Mouse (Mus musculus) G1E (cell line): ENCODE results near the gene Akap13. TPM values are rescaled to one million over a fixed set of nuclear protein-coding genes. Genes with fewer than 3 reads are reported as not detected.

Experiments used
- ATAC-seq: 2 replicates; pipeline ENCODE4 v1.8.0; 2016; ENCODE audit warnings: mild to moderate bottlenecking; ENCODE audit not compliant: insufficient number of reproducible peaks, poor library complexity, low FRiP score, severe bottlenecking; ENCODE audit errors: extremely low read depth
- DNase-seq: peaks from one replicate; pipeline ENCODE4 v3.0.0; 2012; ENCODE audit warnings: low spot score
- H3K27me3 ChIP-seq: 2 replicates; pipeline ENCODE4 v1.6.1; 2012; ENCODE audit warnings: mild to moderate bottlenecking, low read length, inconsistent platforms; ENCODE audit not compliant: insufficient read depth
- H3K36me3 ChIP-seq: replicated peaks from 2 replicates; pipeline ENCODE3; 2012; ENCODE audit warnings: mild to moderate bottlenecking, inconsistent platforms
- H3K4me1 ChIP-seq: 2 replicates; pipeline ENCODE4 v1.6.1; 2012; ENCODE audit warnings: low read depth, low read length, inconsistent platforms, mixed read lengths; ENCODE audit not compliant: insufficient read depth
- H3K4me3 ChIP-seq: 2 replicates; pipeline ENCODE4 v1.5.1; 2012; ENCODE audit warnings: low read depth, mild to moderate bottlenecking, inconsistent platforms, low read length, moderate library complexity, mixed read lengths
- H3K9me3 ChIP-seq: replicated peaks from 2 replicates; pipeline ENCODE4 v1.6.1; 2012; ENCODE audit warnings: inconsistent platforms
- CTCF ChIP-seq: IDR thresholded peaks from 2 replicates; pipeline ENCODE4 v1.5.1; 2012; ENCODE audit warnings: low read depth, low read length, inconsistent platforms, mixed read lengths
- GATA1 ChIP-seq: IDR thresholded peaks from 2 replicates; pipeline ENCODE4 v1.6.1; 2012; ENCODE audit warnings: borderline replicate concordance, low read length, inconsistent platforms, mixed read lengths
- GATA2 ChIP-seq: IDR thresholded peaks from 2 replicates; pipeline ENCODE4 v1.6.1; 2012; ENCODE audit warnings: low read depth, low read length, inconsistent platforms, borderline replicate concordance
- POLR2AphosphoS5 ChIP-seq: IDR thresholded peaks from 2 replicates; pipeline ENCODE4 v1.6.1; 2012; ENCODE audit warnings: low read depth, low read length, inconsistent platforms; ENCODE audit not compliant: insufficient replicate concordance
- TAL1 ChIP-seq: conservative IDR thresholded peaks from 2 replicates; pipeline ENCODE4 v1.6.1; 2012; ENCODE audit warnings: low read depth, low read length, inconsistent platforms, mixed read lengths
- polyA plus RNA-seq: library from polyadenylated mRNA; stranded (reverse); fragments of >175 nt; gene quantifications from 2 replicates; pipeline ENCODE4 v1.2.3, GENCODE M21; 2012
- total RNA-seq, 2 experiments: library from RNA; stranded (forward) in 1 of 2; stranded (reverse) in 1 of 2; fragments of 200-1000 nt in 1 of 2; fragments of >200 nt in 1 of 2; fragmentation: Nextera tagmentation in 1 of 2; gene quantifications; 2 replicates each; pipeline ENCODE4 v1.2.3; 2014 to 2017

Gene Akap13
- total and polyA plus RNA-seq, 3 experiments, result 2.8 to 123 (median 47.0) TPM

- TF ChIP-seq POLR2AphosphoS5, result no peak
- TF ChIP-seq GATA1, result no peak
- no peak for TF ChIP-seq GATA2
- no peak for TF ChIP-seq CTCF
- TF ChIP-seq TAL1, result no peak
- DNase-seq (no peak), ATAC-seq (no peak)
- Histone ChIP-seq H3K36me3 (peaks cover 49% of the 10 kb centered on the region), H3K4me1 (peaks cover 3% of the 10 kb centered on the region; the same call in 1 of the 2 replicates), H3K9me3 (no peaks in the 10 kb centered on the region), H3K27me3 (no peaks in the 10 kb centered on the region), H3K4me3 (no peak overlapping the region)
Measured at GRCm38 (mm10) chr7:75710920-75711319, 255.6 kb downstream of the Akap13 start.

GRCm38 (mm10) chr7:75711436-75711835 lies 256.1 kb downstream of the Akap13 start:
- DNase-seq, result no peak
- H3K9me3 ChIP-seq, result no peaks in the 10 kb centered on the region
- no peaks in the 10 kb centered on the region for H3K27me3 ChIP-seq
- no peak for TF ChIP-seq CTCF
- TF ChIP-seq POLR2AphosphoS5, result no peak
- no peak for TF ChIP-seq TAL1
- no peak for TF ChIP-seq GATA1
- TF ChIP-seq GATA2, result no peak
- ATAC-seq, result no peak
- no peak overlapping the region for H3K4me3 ChIP-seq
- peaks cover 45% of the 10 kb centered on the region for H3K36me3 ChIP-seq
- peaks cover 3% of the 10 kb centered on the region; the same call in 1 of the 2 replicates for H3K4me1 ChIP-seq

- no peak overlapping the region for H3K4me3 ChIP-seq
- ATAC-seq (no peak), DNase-seq (no peak)
- H3K27me3 ChIP-seq, result no peaks in the 10 kb centered on the region
- H3K36me3 ChIP-seq, result peaks cover 37% of the 10 kb centered on the region
- TF ChIP-seq TAL1 (no peak), GATA2 (no peak), CTCF (no peak), GATA1 (no peak), POLR2AphosphoS5 (no peak)
- no peaks in the 10 kb centered on the region for H3K9me3 ChIP-seq
- peaks cover 3% of the 10 kb centered on the region; the same call in 1 of the 2 replicates for H3K4me1 ChIP-seq
Measured at GRCm38 (mm10) chr7:75712808-75713207, 257.5 kb downstream of the Akap13 start.

GRCm38 (mm10) chr7:75713959-75714358 lies 258.6 kb downstream of the Akap13 start:
- Histone ChIP-seq H3K4me3 (no peak overlapping the region), H3K9me3 (no peaks in the 10 kb centered on the region), H3K27me3 (no peaks in the 10 kb centered on the region), H3K36me3 (peaks cover 38% of the 10 kb centered on the region), H3K4me1 (peaks cover 3% of the 10 kb centered on the region; the same call in 1 of the 2 replicates)
- DNase-seq (no peak), ATAC-seq (no peak)
- TF ChIP-seq GATA1, result no peak
- TF ChIP-seq POLR2AphosphoS5, result no peak
- no peak for TF ChIP-seq CTCF
- TF ChIP-seq GATA2, result no peak
- TF ChIP-seq TAL1, result no peak

- peaks cover 39% of the 10 kb centered on the region for H3K36me3 ChIP-seq
- TF ChIP-seq CTCF, result no peak
- H3K4me3 ChIP-seq, result no peak overlapping the region
- H3K9me3 ChIP-seq, result no peaks in the 10 kb centered on the region
- peaks cover 3% of the 10 kb centered on the region; the same call in 1 of the 2 replicates for H3K4me1 ChIP-seq
- ATAC-seq (no peak), DNase-seq (no peak)
- H3K27me3 ChIP-seq, result no peaks in the 10 kb centered on the region
Measured at GRCm38 (mm10) chr7:75715026-75715425, 259.7 kb downstream of the Akap13 start.

GRCm38 (mm10) chr7:75715939-75716338 lies 260.6 kb downstream of the Akap13 start:
- Histone ChIP-seq H3K27me3 (no peaks in the 10 kb centered on the region), H3K4me3 (no peak overlapping the region), H3K9me3 (no peaks in the 10 kb centered on the region), H3K4me1 (peaks cover 3% of the 10 kb centered on the region; the same call in 1 of the 2 replicates), H3K36me3 (peaks cover 44% of the 10 kb centered on the region)
- TF ChIP-seq POLR2AphosphoS5, result no peak
- no peak for TF ChIP-seq CTCF
- TF ChIP-seq GATA2, result no peak
- TF ChIP-seq GATA1, result no peak
- TF ChIP-seq TAL1, result no peak
- no peak for DNase-seq
- ATAC-seq, result no peak

GRCm38 (mm10) chr7:75717349-75717748 lies 262.0 kb downstream of the Akap13 start:
- ATAC-seq (no peak), DNase-seq (no peak)
- Histone ChIP-seq H3K36me3 (peaks cover 38% of the 10 kb centered on the region), H3K9me3 (no peaks in the 10 kb centered on the region), H3K27me3 (no peaks in the 10 kb centered on the region), H3K4me1 (peaks cover 3% of the 10 kb centered on the region; the same call in 1 of the 2 replicates), H3K4me3 (no peak overlapping the region)
- TF ChIP-seq GATA1, result no peak
- no peak for TF ChIP-seq POLR2AphosphoS5
- no peak for TF ChIP-seq GATA2
- TF ChIP-seq TAL1, result no peak
- TF ChIP-seq CTCF, result no peak
